18 mouse cellular contexts compared by ENCODE assay signal in genomic region chr11:115153088-115153487, GRCm38 (mm10). TPM values are rescaled to one million over a fixed set of nuclear protein-coding genes. Genes with fewer than 3 reads are reported as not detected.
DNase-seq lines count a peak whose midpoint lies in the region; ATAC-seq and TF ChIP-seq lines count a peak whose summit lies in the region.
"Had no signal": no experiment of that assay in that cellular context is flagged by ENCODE, and none has a peak within 500 bp of the region (broad histone marks: within the 10 kb centered on the region; RNA-seq: fewer than 3 reads in every experiment).

No protein-coding gene starts in this region.

- H3K9me3 ChIP-seq in kidney, embryonic 15.5 days (replicated peaks): no peaks in the 10 kb centered on the region
- no peaks in the 10 kb centered on the region for H3K9me3 ChIP-seq in neural tube, embryonic 11.5 days (ENCODE audit: control insufficient read depth, low read length)
- H3K9me3 ChIP-seq in E14TG2a.4 (ENCODE audit: low read length): no peaks in the 10 kb centered on the region
- H3K9me3 ChIP-seq: hindbrain, embryonic 15.5 days; liver, embryonic 15.5 days; midbrain, embryonic 15.5 days; stomach, embryonic 15.5 days had no signal

- DNase-seq in cerebellum, adult 11 months: peak; percentile 14
- DNase-seq in cerebellum, adult 9-11 months: no peak
- no peak for DNase-seq in kidney, postnatal 36 days
- no peak for DNase-seq in neural tube, embryonic 11.5 days (ENCODE audit: low spot score)
- no peak for DNase-seq in neural tube, embryonic 10.5 days (ENCODE audit: extremely low spot score, low spot score)

- no peak for TF ChIP-seq CTCF in E14TG2a.4 (conservative IDR thresholded peaks at IDR 0.05; ENCODE audit: low read length)

- peak overlapping the region; percentile 62; the same call in 1 of the 2 replicates for H3K4me2 ChIP-seq in kidney, embryonic 15.5 days
- peak overlapping the region; percentile 31; the same call in 1 of the 2 replicates for H3K4me2 ChIP-seq in neural tube, embryonic 11.5 days (ENCODE audit: low read depth)

- no peak overlapping the region for H3K9ac ChIP-seq in kidney, embryonic 15.5 days
- no peak overlapping the region for H3K9ac ChIP-seq in neural tube, embryonic 11.5 days (ENCODE audit: low read length)
- H3K9ac ChIP-seq: hindbrain, embryonic 15.5 days; liver, embryonic 15.5 days; neural tube, embryonic 13.5 days had no signal

- no peak overlapping the region for H3K27ac ChIP-seq in kidney, embryonic 15.5 days
- H3K27ac ChIP-seq in neural tube, embryonic 11.5 days (ENCODE audit: low read depth, low read length): no peak overlapping the region
- H3K27ac ChIP-seq: heart, embryonic 13.5 days; hindbrain, embryonic 10.5 days; hindbrain, embryonic 15.5 days; kidney, postnatal 0 days; liver, embryonic 15.5 days; midbrain, embryonic 10.5 days; midbrain, embryonic 15.5 days; neural tube, embryonic 13.5 days; stomach, embryonic 15.5 days had no signal

- no peak overlapping the region for H3K4me3 ChIP-seq in kidney, embryonic 15.5 days (replicated peaks)
- no peak overlapping the region for H3K4me3 ChIP-seq in neural tube, embryonic 11.5 days (ENCODE audit: low read depth, low read length)
- H3K4me3 ChIP-seq in E14TG2a.4 (replicated peaks; ENCODE audit: low read length): peak overlapping the region; percentile 78

- ATAC-seq in kidney, embryonic 15.5 days (replicated peaks; ENCODE audit: low FRiP score): no peak
- no peak for ATAC-seq in neural tube, embryonic 11.5 days (ENCODE audit: insufficient read depth, low FRiP score, low TSS enrichment)

- H3K36me3 ChIP-seq in kidney, embryonic 15.5 days: no peaks in the 10 kb centered on the region
- no peaks in the 10 kb centered on the region for H3K36me3 ChIP-seq in neural tube, embryonic 11.5 days (ENCODE audit: control insufficient read depth, insufficient read depth, low read length)
- no peaks in the 10 kb centered on the region for H3K36me3 ChIP-seq in E14TG2a.4 (ENCODE audit: insufficient read depth, low read length)
- H3K36me3 ChIP-seq: heart, embryonic 13.5 days; hindbrain, embryonic 10.5 days; hindbrain, embryonic 15.5 days; liver, embryonic 15.5 days; midbrain, embryonic 10.5 days; midbrain, embryonic 15.5 days; neural tube, embryonic 13.5 days; stomach, embryonic 15.5 days had no signal

- H3K27me3 ChIP-seq in kidney, embryonic 15.5 days: peaks cover 42% of the 10 kb centered on the region
- H3K27me3 ChIP-seq in neural tube, embryonic 11.5 days (ENCODE audit: control insufficient read depth, insufficient read depth, low read length): peaks cover 21% of the 10 kb centered on the region
- H3K27me3 ChIP-seq in E14TG2a.4 (ENCODE audit: insufficient read depth, low read length): peaks cover 65% of the 10 kb centered on the region

- H3K4me1 ChIP-seq in kidney, embryonic 15.5 days: peaks cover 43% of the 10 kb centered on the region
- peaks cover 4% of the 10 kb centered on the region; the same call in 1 of the 2 replicates for H3K4me1 ChIP-seq in neural tube, embryonic 11.5 days (ENCODE audit: control insufficient read depth, insufficient read depth, low read length)
- peaks cover 34% of the 10 kb centered on the region for H3K4me1 ChIP-seq in E14TG2a.4 (replicated peaks; ENCODE audit: low read depth, low read length)

- WGBS in kidney, embryonic 15.5 days: 76% methylated on average over 9 of the region's 9 CpGs
- 78% methylated on average over 9 of the region's 9 CpGs for WGBS in neural tube, embryonic 11.5 days

RNA-seq across cellular contexts. Expression of gene Slc9a3r1, which starts 10.1 kb away (rescaled TPM):
- polyA plus RNA-seq in kidney, embryonic 15.5 days (2015; fragmentation: Nextera tagmentation; extraction: Ambion mirVana): 123 and 127 TPM in 2 replicates
- 43.4 and 44.1 TPM in 2 replicates for polyA plus RNA-seq in neural tube, embryonic 11.5 days (2014; fragmentation: Nextera tagmentation; extraction: Ambion mirVana)

RNA-seq across cellular contexts. Expression of gene Cd300lf, which starts 19.3 kb away (rescaled TPM):
- polyA plus RNA-seq in kidney, embryonic 15.5 days (2015; fragmentation: Nextera tagmentation; extraction: Ambion mirVana): 0.36 and 0.49 TPM in 2 replicates
- not detected in 2 replicates for polyA plus RNA-seq in neural tube, embryonic 11.5 days (2014; fragmentation: Nextera tagmentation; extraction: Ambion mirVana)
- polyA plus RNA-seq: embryonic facial prominence, embryonic 11.5 days; forebrain, embryonic 14.5 days; hindbrain, embryonic 10.5 days had no signal

RNA-seq across cellular contexts. Expression of gene Tmem104, which starts 34.2 kb away (rescaled TPM):
- 10.6 and 11.0 TPM in 2 replicates for polyA plus RNA-seq in kidney, embryonic 15.5 days (2015; fragmentation: Nextera tagmentation; extraction: Ambion mirVana)
- polyA plus RNA-seq in neural tube, embryonic 11.5 days (2014; fragmentation: Nextera tagmentation; extraction: Ambion mirVana): 8.8 and 11.0 TPM in 2 replicates

RNA-seq across cellular contexts. Expression of gene Nat9, which starts 34.6 kb away (rescaled TPM):
- 21.5 and 23.4 TPM in 2 replicates for polyA plus RNA-seq in kidney, embryonic 15.5 days (2015; fragmentation: Nextera tagmentation; extraction: Ambion mirVana)
- polyA plus RNA-seq in neural tube, embryonic 11.5 days (2014; fragmentation: Nextera tagmentation; extraction: Ambion mirVana): 20.3 and 20.8 TPM in 2 replicates
